Mouse (Mus musculus) MEL (cell line): Measurements from ENCODE around the gene Actc1.

Source experiments
- CTCF ChIP-seq, 3 experiments: IDR thresholded peaks in 2 of 3; conservative IDR thresholded peaks in 1 of 3; 2 replicates each; pipeline ENCODE4 v1.5.1; 2011 to 2012; ENCODE audit warnings: low read length in 3 of 3, low read depth in 2 of 3, mild to moderate bottlenecking in 2 of 3, improper control_type of control experiment in 1 of 3, inconsistent platforms in 1 of 3, mixed read lengths in 1 of 3, moderate library complexity in 1 of 3; ENCODE audit not compliant: control insufficient read depth in 1 of 3, insufficient read depth in 1 of 3, poor library complexity in 1 of 3, severe bottlenecking in 1 of 3
- GATA1 ChIP-seq: IDR thresholded peaks from 2 replicates; pipeline ENCODE4 v1.6.1; 2011; ENCODE audit warnings: low read depth, low read length, improper control_type of control experiment
- MAX ChIP-seq: IDR thresholded peaks from 2 replicates; pipeline ENCODE4 v1.6.1; 2011; ENCODE audit warnings: low read length, improper control_type of control experiment
- POLR2A ChIP-seq, 2 experiments: IDR thresholded peaks; 2 replicates each; pipeline ENCODE4 v1.6.1; 2011 to 2012; ENCODE audit warnings: low read length in 2 of 2, mild to moderate bottlenecking in 2 of 2, control low read depth in 1 of 2, improper control_type of control experiment in 1 of 2, low read depth in 1 of 2, moderate library complexity in 1 of 2; ENCODE audit not compliant: control insufficient read depth in 1 of 2, insufficient read depth in 1 of 2, poor library complexity in 1 of 2
- USF1 ChIP-seq: IDR thresholded peaks from 2 replicates; pipeline ENCODE4 v1.6.1; 2014; ENCODE audit warnings: low read depth, mild to moderate bottlenecking, inconsistent platforms, low read length, improper control_type of control experiment, moderate library complexity
- USF2 ChIP-seq, 2 experiments: IDR thresholded peaks; 2 replicates each; pipeline ENCODE4 v1.6.1; 2011 to 2012; ENCODE audit warnings: improper control_type of control experiment in 2 of 2, low read length in 2 of 2, borderline replicate concordance in 1 of 2, inconsistent platforms in 1 of 2, low read depth in 1 of 2, mild to moderate bottlenecking in 1 of 2; ENCODE audit not compliant: insufficient read depth in 1 of 2
- ZNF384 ChIP-seq: IDR thresholded peaks from 2 replicates; pipeline ENCODE4 v1.6.1; 2012; ENCODE audit warnings: low read depth, mild to moderate bottlenecking, inconsistent platforms, low read length, improper control_type of control experiment

- TF ChIP-seq CTCF (IDR thresholded peaks at IDR 0.05 in 2 of 3, conservative IDR thresholded peaks at IDR 0.05 in 1 of 3; ENCODE audit: control insufficient read depth in 1 of 3, insufficient read depth in 1 of 3, low read depth in 2 of 3, low read length in 3 of 3, poor library complexity in 1 of 3, severe bottlenecking in 1 of 3) (no peak), MAX (no peak), POLR2A (IDR thresholded peaks at IDR 0.05; ENCODE audit: control insufficient read depth in 1 of 2, insufficient read depth in 1 of 2, low read depth in 1 of 2, low read length in 2 of 2, poor library complexity in 1 of 2) (no peak), GATA1 (no peak), USF1 (no peak), ZNF384 (no peak), USF2 (IDR thresholded peaks at IDR 0.05; ENCODE audit: borderline replicate concordance in 1 of 2, insufficient read depth in 1 of 2, low read depth in 1 of 2, low read length in 2 of 2) (no peak)
Observed at GRCm38 (mm10) chr2:114064004-114064403, 10.7 kb upstream of the Actc1 start.
